Mouse (Mus musculus) intestine, embryonic 14.5 days (tissue): ENCODE measurements around the gene 3110082I17Rik. TPM values are rescaled to one million over a fixed set of nuclear protein-coding genes. Genes with fewer than 3 reads are reported as not detected.

Experiments used
- ATAC-seq: fragments of 200-750 bp; cut with Nextera tagmentation; replicated peaks from 2 replicates; pipeline ENCODE4 v1.8.0; 2017; ENCODE audit warnings: low read depth, moderate number of reproducible peaks, moderate TSS enrichment, moderate library complexity; ENCODE audit not compliant: low FRiP score, low TSS enrichment
- DNase-seq: peaks from one replicate; pipeline ENCODE4 v3.0.0-alpha.2; 2018; ENCODE audit warnings: low spot score
- H3K27ac ChIP-seq: fragments of 300-500 bp; sonication (generic); 2 replicates; pipeline ENCODE4 v1.5.1; 2014; ENCODE audit warnings: low read depth, mild to moderate bottlenecking, control low read depth
- H3K27me3 ChIP-seq: fragments of 300-500 bp; sonication (generic); replicated peaks from 2 replicates; pipeline ENCODE4 v1.6.1; 2014; ENCODE audit warnings: low read length, control low read depth; ENCODE audit not compliant: control insufficient read depth, insufficient read depth
- H3K36me3 ChIP-seq: fragments of 300-500 bp; sonication (generic); 2 replicates; pipeline ENCODE4 v1.6.1; 2014; ENCODE audit warnings: low read length, control low read depth; ENCODE audit not compliant: control insufficient read depth, insufficient read depth
- H3K4me1 ChIP-seq: fragments of 300-500 bp; sonication (generic); replicated peaks from 2 replicates; pipeline ENCODE4 v1.6.1; 2014; ENCODE audit warnings: low read length, control low read depth, mixed read lengths; ENCODE audit not compliant: control insufficient read depth, insufficient read depth
- H3K4me2 ChIP-seq: fragments of 300-500 bp; sonication (generic); 2 replicates; pipeline ENCODE4 v1.6.1; 2014; ENCODE audit warnings: low read length
- H3K4me3 ChIP-seq: fragments of 300-500 bp; sonication (generic); 2 replicates; pipeline ENCODE4 v1.5.1; 2014; ENCODE audit warnings: low read depth, low read length, control low read depth, mixed read lengths
- H3K9ac ChIP-seq: fragments of 300-500 bp; sonication (generic); 2 replicates; pipeline ENCODE4 v1.6.1; 2014; ENCODE audit warnings: mild to moderate bottlenecking, low read length
- H3K9me3 ChIP-seq: fragments of 300-500 bp; sonication (generic); 2 replicates; pipeline ENCODE4 v1.6.1; 2016; ENCODE audit warnings: low read length, control low read depth; ENCODE audit not compliant: control insufficient read depth
- WGBS: fragments of 180-500 bp; shearing (Covaris S2); extraction: QIAGEN DNeasy Blood & Tissue Kit; methylation state at CpG from one replicate; pipeline ENCODE4 v1.1.7; 2014; 5-methylcytosine and 5-hydroxymethylcytosine counted together
- polyA plus RNA-seq: library from polyadenylated mRNA; unstranded; fragments of >200 nt; fragmentation: Nextera tagmentation; extraction: Ambion mirVana; gene quantifications from 2 replicates; pipeline ENCODE4 v1.2.1, GENCODE M21; 2014

The 3110082I17Rik gene
- polyA plus RNA-seq, 1 experiment from 2014 or later, result 44.4 TPM

DNA sequence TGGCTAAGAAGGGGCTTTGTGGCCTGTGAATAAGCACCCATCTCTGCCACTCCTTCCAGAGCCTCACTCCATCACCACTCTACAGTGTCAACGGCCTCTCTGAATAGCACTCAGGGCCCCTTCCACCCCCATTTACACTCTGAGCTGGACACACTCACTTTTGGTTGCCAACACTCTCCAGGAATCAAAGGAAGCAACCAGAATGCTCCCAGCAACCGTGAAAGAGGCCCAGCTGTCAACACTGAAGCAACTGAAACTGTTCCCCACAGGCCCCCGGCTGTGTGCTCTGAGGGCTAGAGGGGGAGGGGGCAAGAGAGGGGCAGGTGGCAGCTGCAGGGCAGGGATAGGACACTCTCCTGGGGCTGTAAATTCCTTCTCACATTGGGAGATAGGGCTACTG lies 41.7 kb downstream of the 3110082I17Rik start:
- Histone ChIP-seq H3K9me3 (no peaks in the 10 kb centered on the region), H3K27ac (no peak overlapping the region), H3K36me3 (no peaks in the 10 kb centered on the region), H3K27me3 (no peaks in the 10 kb centered on the region), H3K4me3 (no peak overlapping the region), H3K9ac (no peak overlapping the region), H3K4me1 (peaks cover 21% of the 10 kb centered on the region), H3K4me2 (no peak overlapping the region)
- DNase-seq, result no peak
- WGBS, result 17% methylated on average over 3 of the region's 3 CpGs
- ATAC-seq, result no peak

DNA sequence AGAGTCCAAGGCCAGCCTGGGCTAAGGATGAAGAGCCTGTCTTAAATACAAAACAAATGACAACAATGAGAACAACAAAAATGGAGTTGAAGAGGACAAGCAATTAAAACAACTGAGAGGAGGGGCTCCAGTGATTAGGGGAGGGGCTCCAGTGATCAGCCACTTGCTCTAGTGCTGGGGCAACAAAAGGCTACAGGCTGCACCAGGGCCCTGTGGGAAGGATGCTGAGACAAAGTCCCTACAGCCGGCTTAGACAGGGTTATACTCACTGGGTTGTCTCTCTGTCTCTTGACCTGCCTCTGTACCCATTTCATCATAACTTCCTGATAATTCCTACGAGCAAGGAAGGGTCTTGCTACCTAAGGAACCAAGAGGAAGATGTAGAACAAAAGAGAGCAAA lies 42.2 kb downstream of the 3110082I17Rik start:
- no peak overlapping the region for H3K9ac ChIP-seq
- no peaks in the 10 kb centered on the region for H3K9me3 ChIP-seq
- no peak for ATAC-seq

GRCm38 (mm10) chr5:139417480-139417879 lies 42.8 kb downstream of the 3110082I17Rik start:
- WGBS, result 86% methylated on average over 3 of the region's 3 CpGs
- H3K27me3 ChIP-seq, result no peaks in the 10 kb centered on the region
- DNase-seq (no peak), ATAC-seq (no peak)
- no peaks in the 10 kb centered on the region for H3K36me3 ChIP-seq
- no peak overlapping the region for H3K4me2 ChIP-seq
- H3K4me1 ChIP-seq, result peaks cover 10% of the 10 kb centered on the region
- no peak overlapping the region for H3K4me3 ChIP-seq
- H3K9ac ChIP-seq, result no peak overlapping the region
- no peaks in the 10 kb centered on the region for H3K9me3 ChIP-seq
- no peak overlapping the region for H3K27ac ChIP-seq

More for the DNA sequence above, 42.2 kb downstream of the 3110082I17Rik start:
- H3K4me1 ChIP-seq, result peaks cover 16% of the 10 kb centered on the region
- no peak for DNase-seq
- 70% methylated on average over 2 of the region's 2 CpGs for WGBS
- no peaks in the 10 kb centered on the region for H3K36me3 ChIP-seq
- no peak overlapping the region for H3K4me2 ChIP-seq
- no peak overlapping the region for H3K27ac ChIP-seq
- no peaks in the 10 kb centered on the region for H3K27me3 ChIP-seq
- H3K4me3 ChIP-seq, result no peak overlapping the region

- Histone ChIP-seq H3K9me3 (no peaks in the 10 kb centered on the region), H3K27ac (no peak overlapping the region), H3K4me3 (no peak overlapping the region), H3K9ac (no peak overlapping the region), H3K27me3 (no peaks in the 10 kb centered on the region), H3K4me2 (no peak overlapping the region), H3K36me3 (no peaks in the 10 kb centered on the region), H3K4me1 (peaks cover 10% of the 10 kb centered on the region; the same call in 1 of the 2 replicates)
- DNase-seq (no peak), ATAC-seq (no peak)
- 92% methylated on average over 4 of the region's 4 CpGs for WGBS
Measured at GRCm38 (mm10) chr5:139416942-139417341, 43.4 kb downstream of the 3110082I17Rik start.

- ATAC-seq (no peak), DNase-seq (no peak)
- Histone ChIP-seq H3K4me1 (peaks cover 10% of the 10 kb centered on the region; the same call in 1 of the 2 replicates), H3K27me3 (no peaks in the 10 kb centered on the region), H3K9me3 (no peaks in the 10 kb centered on the region), H3K36me3 (no peaks in the 10 kb centered on the region), H3K4me3 (no peak overlapping the region), H3K4me2 (no peak overlapping the region), H3K27ac (no peak overlapping the region), H3K9ac (no peak overlapping the region)
- WGBS, result 82% methylated on average over 5 of the region's 5 CpGs
Measured at GRCm38 (mm10) chr5:139415001-139415400, 45.3 kb downstream of the 3110082I17Rik start.

DNA sequence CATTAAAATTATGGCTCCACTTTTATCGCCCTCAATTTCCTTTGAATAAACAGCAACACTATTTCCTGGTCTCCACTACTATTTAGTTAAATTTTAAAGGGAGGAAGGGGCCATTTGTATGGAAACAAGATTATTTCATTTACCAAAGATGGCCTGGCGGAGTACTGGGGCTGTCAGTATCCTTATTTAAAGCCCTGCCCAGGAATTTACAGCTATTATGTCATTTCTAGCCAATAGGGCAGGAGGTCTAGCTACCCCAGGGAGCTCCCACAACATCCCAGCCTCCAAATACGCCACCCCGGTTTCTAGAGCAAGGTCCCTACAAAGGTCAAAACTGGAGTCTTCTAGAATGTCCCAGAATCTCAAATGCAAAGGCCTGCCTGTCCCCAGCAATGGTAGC lies 46.8 kb downstream of the 3110082I17Rik start:
- H3K36me3 ChIP-seq, result no peaks in the 10 kb centered on the region
- no peak for DNase-seq
- WGBS, result 48% methylated on average over 4 of the region's 4 CpGs
- no peak overlapping the region for H3K9ac ChIP-seq
- no peaks in the 10 kb centered on the region for H3K27me3 ChIP-seq
- H3K27ac ChIP-seq, result peak overlapping the region; percentile 14; the same call in 1 of the 2 replicates
- no peak overlapping the region for H3K4me3 ChIP-seq
- H3K4me1 ChIP-seq, result peaks cover 6% of the 10 kb centered on the region; the same call in 1 of the 2 replicates
- peak; percentile 59; the same call in 1 of the 2 replicates for ATAC-seq
- H3K4me2 ChIP-seq, result no peak overlapping the region
- no peaks in the 10 kb centered on the region for H3K9me3 ChIP-seq

DNA sequence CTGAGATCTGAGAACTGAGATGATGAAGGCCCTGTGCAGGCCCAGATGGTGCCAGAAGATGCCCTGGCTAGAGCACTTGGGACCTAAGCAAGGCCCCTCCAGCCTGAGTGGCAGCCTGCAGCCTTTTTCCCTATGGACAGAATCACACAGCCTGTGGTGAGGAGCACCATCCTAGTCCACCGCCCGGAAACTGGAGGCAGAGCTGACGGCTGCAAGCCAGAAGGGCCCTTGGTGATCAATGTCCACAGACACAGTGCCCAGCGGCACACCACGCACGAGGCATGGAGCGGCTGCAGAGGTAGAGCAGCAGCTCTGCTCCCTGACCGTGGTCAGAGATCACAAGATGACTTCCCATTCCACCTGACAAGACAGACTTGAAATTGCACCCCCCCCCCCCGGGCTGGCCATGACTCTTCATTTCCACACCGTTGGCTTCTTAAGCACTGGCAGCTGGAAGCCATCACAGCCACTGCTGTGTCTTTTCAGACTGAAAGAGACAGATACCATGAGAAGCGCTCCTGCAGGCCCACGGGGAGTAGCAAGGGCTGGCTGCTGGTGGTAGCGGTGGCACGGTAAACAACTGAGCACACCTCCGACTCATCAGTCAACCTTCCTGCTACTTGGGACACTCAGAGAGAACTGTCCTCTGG lies 48.5 kb downstream of the 3110082I17Rik start:
- H3K4me2 ChIP-seq, result no peak overlapping the region
- no peak overlapping the region for H3K9ac ChIP-seq
- DNase-seq, result no peak
- H3K4me1 ChIP-seq, result peaks cover 3% of the 10 kb centered on the region; the same call in 1 of the 2 replicates
- no peak overlapping the region for H3K4me3 ChIP-seq
- WGBS, result 54% methylated on average over 15 of the region's 15 CpGs
- no peak overlapping the region for H3K27ac ChIP-seq
- no peaks in the 10 kb centered on the region for H3K27me3 ChIP-seq
- no peak for ATAC-seq
- no peaks in the 10 kb centered on the region for H3K36me3 ChIP-seq
- no peaks in the 10 kb centered on the region for H3K9me3 ChIP-seq

GRCm38 (mm10) chr5:139411117-139411516 lies 49.2 kb downstream of the 3110082I17Rik start:
- Histone ChIP-seq H3K27ac (no peak overlapping the region), H3K9ac (no peak overlapping the region), H3K27me3 (no peaks in the 10 kb centered on the region), H3K4me3 (no peak overlapping the region), H3K36me3 (no peaks in the 10 kb centered on the region), H3K4me2 (no peak overlapping the region), H3K9me3 (no peaks in the 10 kb centered on the region), H3K4me1 (peaks cover 3% of the 10 kb centered on the region; the same call in 1 of the 2 replicates)
- ATAC-seq (no peak), DNase-seq (no peak)
- 93% methylated on average over 6 of the region's 6 CpGs for WGBS

GRCm38 (mm10) chr5:139410056-139410455 lies 50.3 kb downstream of the 3110082I17Rik start:
- Histone ChIP-seq H3K9ac (no peak overlapping the region), H3K27me3 (no peaks in the 10 kb centered on the region), H3K27ac (no peak overlapping the region), H3K4me3 (no peak overlapping the region), H3K4me2 (no peak overlapping the region), H3K36me3 (no peaks in the 10 kb centered on the region), H3K4me1 (peaks cover 3% of the 10 kb centered on the region; the same call in 1 of the 2 replicates), H3K9me3 (no peaks in the 10 kb centered on the region)
- ATAC-seq, result no peak
- DNase-seq, result no peak
- WGBS, result 91% methylated on average over 4 of the region's 4 CpGs
